Mouse (Mus musculus) CH12.LX (cell line): ENCODE measurements around the gene Efemp2.

ENCODE experiments used
- CTCF ChIP-seq, 2 experiments: IDR thresholded peaks in 1 of 2; conservative IDR thresholded peaks in 1 of 2; 2 replicates each; pipeline ENCODE4 v1.5.1; 2011 to 2012; ENCODE audit warnings: low read depth in 2 of 2, low read length in 2 of 2, improper control_type of control experiment in 1 of 2, inconsistent platforms in 1 of 2, mild to moderate bottlenecking in 1 of 2, moderate library complexity in 1 of 2
- ETS1 ChIP-seq: conservative IDR thresholded peaks from 2 replicates; pipeline ENCODE4 v1.6.1; 2012; ENCODE audit warnings: low read depth, mild to moderate bottlenecking, inconsistent platforms, low read length, improper control_type of control experiment, moderate library complexity
- KAT2A ChIP-seq: IDR thresholded peaks from 2 replicates; pipeline ENCODE4 v1.6.1; 2012; ENCODE audit warnings: low read length, improper control_type of control experiment, inconsistent platforms; ENCODE audit not compliant: insufficient replicate concordance
- MXI1 ChIP-seq: IDR thresholded peaks from 2 replicates; pipeline ENCODE4 v1.6.1; 2011; ENCODE audit warnings: mild to moderate bottlenecking, low read depth, low read length, improper control_type of control experiment
- POLR2A ChIP-seq: IDR thresholded peaks from 2 replicates; pipeline ENCODE4 v1.6.1; 2011; ENCODE audit warnings: low read depth, mild to moderate bottlenecking, improper control_type of control experiment, low read length
- ZMIZ1 ChIP-seq: IDR thresholded peaks from 2 replicates; pipeline ENCODE4 v1.6.1; 2012; ENCODE audit warnings: low read depth, mild to moderate bottlenecking, inconsistent platforms, low read length, improper control_type of control experiment

DNA sequence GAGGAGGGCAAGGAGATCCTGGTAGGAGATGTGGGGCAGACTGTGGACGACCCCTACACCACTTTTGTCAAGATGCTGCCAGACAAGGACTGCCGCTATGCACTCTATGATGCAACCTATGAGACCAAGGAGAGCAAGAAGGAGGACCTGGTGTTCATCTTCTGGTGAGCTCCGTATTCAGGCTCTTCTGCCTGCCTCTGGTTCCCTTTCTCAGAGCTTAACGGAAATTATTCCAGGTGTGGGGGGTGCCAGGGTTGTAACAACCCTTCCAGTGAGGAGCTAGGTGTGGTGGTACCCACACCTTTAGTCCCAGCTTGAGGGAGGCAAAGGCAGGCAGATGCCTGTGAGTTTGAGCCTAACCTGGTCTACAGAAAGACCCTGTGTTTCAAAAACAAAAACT, 18.9 kb downstream of the Efemp2 start:
- TF ChIP-seq POLR2A: no peak
- no peak for TF ChIP-seq MXI1
- no peak for TF ChIP-seq ZMIZ1
- no peak for TF ChIP-seq KAT2A
- TF ChIP-seq CTCF (conservative IDR thresholded peaks at IDR 0.05 in 1 of 2, IDR thresholded peaks at IDR 0.05 in 1 of 2; ENCODE audit: low read depth in 2 of 2, low read length in 2 of 2): no peak
- no peak for TF ChIP-seq ETS1
